Mouse (Mus musculus): Measurements from ENCODE around the gene Elp5.
"Not testable (repeated sequence)": the region's sequence is repeated elsewhere in the genome, so short reads cannot be mapped to it uniquely, and the experiment has no call there.

The Elp5 gene

DNA sequence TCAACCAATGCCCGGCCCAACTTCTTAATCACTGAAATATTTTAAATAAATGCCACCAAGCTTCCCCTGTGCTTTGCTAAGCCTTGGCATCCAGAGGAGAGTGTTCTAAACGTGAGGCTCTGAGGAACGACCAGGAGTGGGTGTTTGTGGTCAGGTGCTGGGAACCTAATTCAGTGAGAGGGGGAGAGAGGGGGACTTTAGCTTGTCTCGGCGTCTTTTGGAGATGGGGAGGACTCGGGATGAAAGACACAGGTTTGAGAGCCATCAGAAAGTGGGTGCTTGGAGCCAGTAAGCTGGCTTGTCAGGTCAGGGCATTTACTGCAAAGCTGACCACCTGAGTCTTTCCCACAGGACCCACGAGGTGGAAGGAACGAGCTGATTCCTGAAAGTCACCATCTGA lies 50.5 kb downstream of the Elp5 start:
- no peak for DNase-seq

DNA sequence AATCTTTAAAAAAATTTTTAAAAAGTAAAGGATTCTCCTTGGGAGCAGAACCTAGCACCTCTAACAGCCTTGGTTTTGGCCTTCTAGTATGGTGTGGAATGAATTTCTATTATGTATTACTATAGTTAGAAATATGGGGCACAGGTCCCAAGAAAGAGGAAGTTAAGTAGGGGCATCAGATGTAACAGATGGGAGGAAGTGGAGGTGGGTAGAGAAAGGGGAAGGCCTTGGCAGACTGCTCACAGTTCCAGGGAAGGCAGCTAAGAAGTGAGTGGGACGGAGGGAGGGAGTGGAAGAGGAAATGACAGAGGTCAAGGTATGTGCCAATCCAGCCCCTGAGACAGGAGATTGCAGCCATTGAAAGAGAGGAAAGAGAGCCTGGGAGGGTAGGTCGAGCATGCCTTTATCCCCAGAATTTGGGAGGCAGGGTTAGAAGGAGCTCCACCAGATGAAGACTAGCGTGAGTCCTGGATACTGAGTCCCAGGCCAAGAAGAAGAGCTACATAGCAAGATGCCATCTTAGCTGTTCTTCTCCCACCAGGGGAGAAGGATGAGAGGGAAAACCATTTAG lies 51.3 kb downstream of the Elp5 start:
- DNase-seq = no peak

DNA sequence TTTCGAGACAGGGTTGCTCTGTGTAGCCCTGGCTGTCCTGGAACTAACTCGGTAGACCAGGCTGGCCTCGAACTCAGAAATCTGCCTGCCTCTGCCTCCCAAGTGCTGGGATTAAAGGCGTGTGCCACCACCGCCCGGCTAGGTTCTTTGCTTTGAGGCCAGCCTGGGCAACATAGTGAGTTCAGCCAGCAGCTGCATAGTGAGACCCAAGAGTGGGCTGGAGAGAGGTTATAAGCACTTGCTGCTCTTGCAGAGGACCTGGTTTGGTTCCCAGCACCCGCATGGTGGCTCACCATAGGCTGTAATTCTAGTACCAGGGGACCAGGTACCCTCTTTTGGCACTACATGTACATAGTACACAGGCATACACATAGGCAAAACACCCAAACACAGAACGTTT lies 52.1 kb downstream of the Elp5 start:
- DNase-seq = not testable (repeated sequence)

DNA sequence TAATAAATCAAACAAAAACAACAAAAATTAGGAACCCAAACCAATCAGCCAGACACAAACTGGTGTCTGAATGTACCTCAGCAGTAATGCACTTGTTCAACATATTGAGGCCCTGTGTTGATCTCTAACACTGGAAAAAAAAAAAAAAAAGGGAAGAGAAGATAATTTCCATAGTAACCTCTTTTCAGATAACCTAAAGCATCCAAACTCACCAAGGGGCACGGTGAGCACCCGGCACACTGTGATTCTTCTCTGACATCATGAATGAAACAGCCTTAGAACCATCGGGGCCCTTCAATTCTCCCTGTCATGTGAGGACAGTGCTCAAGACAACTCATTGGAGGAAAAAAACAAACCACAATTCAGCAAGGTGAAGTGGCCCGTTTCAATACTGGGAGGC lies 52.6 kb downstream of the Elp5 start:
- DNase-seq = no peak

DNA sequence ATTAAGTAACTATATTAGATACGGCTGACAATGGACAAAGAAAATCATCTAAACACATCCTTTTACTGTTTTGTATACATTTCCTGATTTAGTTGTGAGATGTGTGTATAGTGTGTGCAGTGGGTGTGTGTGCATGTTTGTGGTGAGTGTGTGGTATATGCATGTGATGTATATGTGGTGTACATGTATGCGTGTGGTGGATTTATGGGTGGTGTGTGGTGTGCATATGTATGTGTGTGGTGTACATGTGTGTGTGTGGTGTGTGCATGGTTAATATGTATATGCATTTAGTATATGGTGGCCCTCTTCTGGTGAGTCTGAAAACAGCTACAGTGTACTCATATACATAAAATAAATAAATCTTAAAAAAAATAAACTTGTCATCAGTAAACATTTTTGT lies 54.8 kb downstream of the Elp5 start:
- DNase-seq = no peak

DNA sequence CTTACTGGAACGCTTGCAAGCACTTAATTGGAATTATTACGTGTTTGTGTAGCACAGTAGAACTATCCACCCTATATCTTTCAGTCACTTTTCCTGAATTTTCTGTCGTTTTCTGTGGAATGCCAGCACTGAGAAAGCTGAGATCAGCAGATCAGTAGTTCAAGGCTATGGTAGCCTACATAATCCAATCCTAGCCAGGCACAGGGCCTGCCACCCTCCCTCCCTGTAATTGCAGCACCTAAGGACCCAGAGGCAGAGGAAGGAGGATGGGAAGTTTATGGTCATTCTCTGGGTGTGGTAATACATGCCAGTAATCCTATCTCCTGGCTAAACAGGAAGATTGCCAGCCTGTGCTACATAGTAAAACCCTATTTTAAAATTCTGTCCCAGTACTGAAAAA lies 59.5 kb downstream of the Elp5 start:
- DNase-seq = no peak

DNA sequence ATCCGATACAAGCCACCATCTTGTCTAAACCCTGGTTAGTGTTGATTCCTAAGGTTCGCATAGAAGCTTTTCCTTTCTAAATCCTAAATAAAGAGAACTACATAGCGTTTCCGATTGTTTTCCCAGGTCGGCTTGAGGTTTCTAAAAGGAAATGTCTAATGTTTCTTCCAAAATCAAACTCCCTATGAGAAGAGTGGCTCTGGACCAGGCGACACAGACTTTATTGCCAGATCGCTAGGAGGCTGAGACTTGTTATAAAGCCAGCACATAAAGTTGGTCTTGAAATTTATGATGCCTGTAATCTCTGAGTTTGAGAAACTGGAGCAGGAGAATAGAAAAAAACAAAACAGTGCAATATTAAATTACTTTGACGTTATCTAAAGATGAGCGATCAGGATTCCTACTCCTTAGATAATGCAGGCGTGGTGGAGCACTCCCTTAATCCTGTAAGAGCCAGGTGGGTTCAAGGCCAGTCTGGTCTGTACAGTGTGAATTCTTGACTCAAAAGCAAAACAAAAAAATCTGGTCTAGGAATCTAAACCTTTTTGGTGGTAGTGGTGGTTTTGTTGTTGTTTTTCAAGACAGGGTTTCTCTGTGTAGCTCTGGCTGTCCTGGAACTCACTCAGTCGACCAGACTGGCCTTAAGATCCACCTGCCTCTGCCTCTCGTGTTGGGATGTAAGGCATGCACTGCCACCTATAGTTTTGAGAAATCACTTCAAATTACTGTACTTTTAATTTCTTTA lies 60.1 kb downstream of the Elp5 start:
- DNase-seq = no peak

GRCm38 (mm10) chr11:69921114-69922011 lies 61.0 kb downstream of the Elp5 start, which contains the start of gene Eif5a:
TSS of gene Eif5a (minus strand) at chr11:69921958.
- DNase-seq = peak; percentile 100

DNA sequence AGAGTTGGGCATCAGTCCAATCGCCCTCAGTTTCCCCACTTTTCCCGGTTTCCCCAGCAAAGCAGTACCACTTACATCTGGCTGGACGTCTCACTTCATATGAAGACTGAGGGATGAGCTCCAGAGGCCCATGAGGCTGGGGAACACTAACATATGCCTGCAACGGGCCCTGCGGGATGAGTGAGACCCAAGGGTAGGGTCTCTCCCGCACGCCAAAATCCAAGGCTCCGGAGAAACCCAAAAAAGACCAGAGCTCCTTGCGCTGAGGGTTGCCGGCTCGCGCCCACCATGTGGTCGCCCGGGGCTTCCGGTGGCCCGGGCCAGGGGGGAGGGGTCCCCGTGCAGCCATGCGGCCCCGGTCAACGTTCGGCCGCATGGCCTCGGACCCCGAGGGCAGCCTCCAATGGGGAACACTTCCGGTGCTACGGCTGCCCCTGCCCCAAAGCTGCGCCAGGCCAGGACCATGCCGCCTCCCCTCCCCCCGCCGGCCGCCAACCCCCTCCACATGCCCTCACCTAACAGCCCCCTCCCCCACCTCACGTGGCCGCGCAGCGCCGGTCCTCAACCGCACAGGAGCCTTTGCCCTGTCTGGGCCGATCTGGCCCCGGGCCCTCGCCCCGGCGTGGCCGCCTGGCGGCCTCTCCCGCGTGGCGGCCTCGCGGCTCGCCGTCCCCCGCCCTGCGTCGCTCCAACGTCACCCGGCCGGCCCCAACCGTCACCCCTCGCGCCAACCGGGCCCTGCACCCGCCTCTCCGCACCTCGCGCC lies 61.9 kb downstream of the Elp5 start:
- DNase-seq = no peak

- peak; percentile 83 for DNase-seq
These were observed 62.6 kb downstream of the Elp5 start for GRCm38 (mm10) chr11:69919661-69920265.

DNA sequence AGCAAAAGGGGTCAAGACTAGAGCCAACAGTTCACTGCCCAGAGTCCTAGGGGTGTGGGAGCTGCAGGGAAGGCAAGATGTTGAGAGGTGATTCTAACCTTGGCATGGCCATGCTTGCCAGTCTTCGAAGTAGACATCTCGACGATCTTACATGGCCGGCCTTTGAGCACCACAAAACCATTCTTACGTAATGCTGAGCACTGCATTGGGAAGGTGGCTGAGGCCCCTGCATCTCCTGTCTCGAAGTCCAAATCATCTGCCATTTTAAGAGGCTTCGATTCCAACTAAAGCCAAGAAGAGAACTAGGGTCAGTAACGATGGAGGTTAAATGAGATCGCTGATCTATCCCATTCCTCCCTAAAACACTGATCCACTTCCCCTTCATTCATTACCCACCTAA lies 63.3 kb downstream of the Elp5 start:
- no peak for DNase-seq

Data from lung, postnatal 14 days (tissue).